Mouse (Mus musculus) neutrophil, adult 5-6 weeks (primary cell): ENCODE results near the gene Zbtb12. TPM values are rescaled to one million over a fixed set of nuclear protein-coding genes. Genes with fewer than 3 reads are reported as not detected.

Experiments
- ATAC-seq: fragments of 151-379, 151-347 bp; 2 replicates; pipeline ENCODE4 v1.8.0; 2017; ENCODE audit warnings: mild to moderate bottlenecking, moderate TSS enrichment; ENCODE audit not compliant: insufficient number of reproducible peaks, poor library complexity, low FRiP score, severe bottlenecking; ENCODE audit errors: extremely low read depth
- total RNA-seq: library from RNA; stranded (forward); fragments of 200-1000 nt; gene quantifications from 2 replicates; pipeline ENCODE4 v1.2.3, GENCODE M21; 2017

Gene Zbtb12
- total RNA-seq, 1 experiment from 2014 or later: 2.8 TPM

GRCm38 (mm10) chr17:34934031-34934430 is 54.7 kb downstream of the Zbtb12 start:
- no peak for ATAC-seq

DNA sequence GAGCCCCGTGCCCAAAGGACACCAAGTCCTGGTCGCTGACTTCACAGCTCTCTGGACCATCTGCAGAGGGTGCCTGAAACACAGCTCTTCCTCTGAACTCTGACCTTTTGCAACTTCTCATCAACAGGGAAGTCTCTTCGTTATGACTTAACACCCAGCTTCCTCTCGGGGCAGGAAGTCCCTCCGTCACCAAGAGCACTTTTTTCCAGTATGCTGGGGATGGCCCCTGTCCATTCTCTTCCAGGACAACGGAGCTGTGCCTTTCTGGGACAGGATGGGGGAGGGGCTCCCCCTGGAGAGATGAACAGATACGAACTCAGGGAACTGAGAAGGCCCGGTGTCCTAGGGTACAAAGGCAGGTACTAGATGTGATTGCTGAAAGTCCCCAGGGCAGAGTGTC is 55.5 kb downstream of the Zbtb12 start:
- peak; percentile 44 for ATAC-seq

- ATAC-seq: peak; percentile 50
Measured at GRCm38 (mm10) chr17:34937960-34938505, 58.8 kb downstream of the Zbtb12 start.

DNA sequence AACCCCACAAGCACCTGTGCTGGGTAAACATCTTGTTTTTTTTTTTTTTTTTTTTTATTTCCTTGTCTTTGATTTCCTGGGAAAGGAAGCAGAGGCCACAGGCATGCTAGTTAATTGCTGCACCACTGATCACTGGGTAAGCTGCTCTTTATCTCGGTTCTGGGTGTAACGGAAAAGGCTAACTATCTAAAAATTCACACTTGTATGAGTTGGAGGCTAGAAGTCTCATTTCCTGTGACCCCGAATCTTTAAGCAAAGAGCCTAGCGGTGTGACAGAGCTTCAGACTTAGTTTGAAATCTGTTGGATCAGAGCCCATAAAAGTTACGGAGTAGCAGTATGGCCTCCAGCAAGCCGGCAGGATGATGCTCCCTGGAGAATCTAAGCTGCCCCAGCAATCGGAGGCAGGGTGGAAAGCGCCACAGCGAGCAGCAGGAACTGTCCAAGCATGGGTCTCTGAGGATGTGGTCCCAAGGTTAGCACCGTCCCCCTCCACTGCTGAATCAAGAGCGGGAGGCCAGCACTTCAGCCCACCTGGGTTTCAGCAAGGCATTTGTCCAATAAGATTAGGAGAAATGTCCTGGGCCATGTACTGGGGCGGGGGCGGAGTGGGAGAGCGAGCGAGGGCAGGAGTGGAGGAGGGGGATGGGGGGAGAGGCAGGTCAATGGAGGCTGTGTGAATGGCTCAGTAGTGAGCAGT is 62.2 kb downstream of the Zbtb12 start:
- ATAC-seq: no peak

DNA sequence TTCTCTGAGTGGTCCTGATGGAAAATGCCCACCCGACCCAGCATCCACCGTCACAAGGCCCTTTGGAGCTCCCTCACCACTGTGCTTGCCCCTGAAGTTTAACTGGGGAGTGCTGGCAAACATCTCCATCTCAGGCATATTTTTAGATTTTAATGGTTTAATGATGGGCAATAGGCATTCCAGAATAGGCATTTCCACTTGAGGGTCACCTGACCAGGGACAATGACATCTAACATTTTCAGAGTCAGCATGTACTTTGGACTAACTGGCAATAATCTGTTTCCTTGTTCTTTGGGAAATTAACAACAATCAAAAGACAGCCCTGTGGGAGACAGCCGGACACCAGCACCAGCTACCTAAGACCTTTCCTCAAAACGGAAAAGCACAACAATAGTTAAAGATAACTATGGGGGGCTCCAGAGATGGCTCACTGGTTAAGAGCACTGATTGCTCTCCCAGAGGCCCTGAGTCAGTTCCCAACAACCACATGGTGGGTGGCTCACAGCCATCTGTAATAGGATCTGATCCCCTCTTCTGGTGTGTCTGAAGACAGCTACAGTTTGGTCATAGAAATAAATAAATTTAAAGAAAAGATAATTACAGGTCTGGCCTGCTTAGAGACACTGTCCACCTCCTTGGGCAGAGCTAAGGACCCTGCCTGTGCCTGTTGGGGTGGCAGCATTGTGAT is 64.0 kb downstream of the Zbtb12 start:
- ATAC-seq: no peak

DNA sequence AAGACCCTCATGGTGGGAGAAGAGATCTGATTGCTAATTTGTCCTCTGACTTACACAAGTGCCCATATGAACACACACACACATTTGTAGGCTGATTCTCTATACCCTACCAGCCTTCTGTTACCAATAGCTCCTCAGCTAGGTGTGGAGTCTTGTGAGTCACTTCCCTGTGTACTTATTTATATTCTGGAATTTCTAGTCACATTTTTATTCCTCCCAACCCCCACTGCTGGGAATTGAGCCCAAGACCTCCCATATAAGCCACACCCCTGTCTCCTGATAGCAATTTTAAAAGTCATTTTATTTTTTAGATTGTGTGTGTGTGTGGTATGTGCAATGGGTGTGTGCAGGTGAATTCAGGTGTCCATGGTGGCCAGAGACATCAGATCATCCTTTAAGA is 65.1 kb downstream of the Zbtb12 start:
- no peak for ATAC-seq

Other genes with a start within 250 kb of the Zbtb12 start
- 0.25 TPM in 1 of 2 replicates, not detected in the other for gene Prrt1, start 249.9 kb upstream of the Zbtb12 start, total RNA-seq
- 15.2 and 17.2 TPM in 2 replicates for gene Fkbpl, start 234.7 kb upstream of the Zbtb12 start, total RNA-seq
- 26.9 and 27.4 TPM in 2 replicates for gene Atf6b, start 232.3 kb upstream of the Zbtb12 start, total RNA-seq
- not detected in 2 replicates for gene Tnxb, start 208.9 kb upstream of the Zbtb12 start, total RNA-seq
- gene C4b, start 135.6 kb upstream of the Zbtb12 start, total RNA-seq: 0.12 and 0.23 TPM in 2 replicates
- gene Cyp21a1, start 74.9 kb upstream of the Zbtb12 start, total RNA-seq: not detected in 2 replicates
- gene Stk19, start 42.5 kb upstream of the Zbtb12 start, total RNA-seq: 23.5 and 39.9 TPM in 2 replicates
- 36.1 and 45.8 TPM in 2 replicates for gene Dxo, start 42.5 kb upstream of the Zbtb12 start, total RNA-seq
- 79.7 and 92.2 TPM in 2 replicates for gene Skiv2l, start 29.3 kb upstream of the Zbtb12 start, total RNA-seq
- gene Nelfe, start 29.1 kb upstream of the Zbtb12 start, total RNA-seq: 22.6 and 36.0 TPM in 2 replicates
- 0.58 and 0.98 TPM in 2 replicates for gene Cfb, start 17.0 kb upstream of the Zbtb12 start, total RNA-seq
- not detected in 2 replicates for gene Gm20547, start 2.6 kb downstream of the Zbtb12 start, total RNA-seq
- not detected in 2 replicates for gene C2, start 18.8 kb downstream of the Zbtb12 start, total RNA-seq
- 87.4 and 99.7 TPM in 2 replicates for gene Ehmt2, start 19.0 kb downstream of the Zbtb12 start, total RNA-seq
- gene Slc44a4, start 35.0 kb downstream of the Zbtb12 start, total RNA-seq: 0.98 and 1.4 TPM in 2 replicates
- gene Neu1, start 51.8 kb downstream of the Zbtb12 start, total RNA-seq: 66.7 and 66.9 TPM in 2 replicates
- gene Hspa1b, start 79.8 kb downstream of the Zbtb12 start, total RNA-seq: 5.9 and 8.0 TPM in 2 replicates
- not detected in 2 replicates for gene Gm20481, start 90.4 kb downstream of the Zbtb12 start, total RNA-seq
- 5.6 and 6.4 TPM in 2 replicates for gene Hspa1a, start 92.7 kb downstream of the Zbtb12 start, total RNA-seq
- not detected in 2 replicates for gene Hspa1l, start 93.2 kb downstream of the Zbtb12 start, total RNA-seq
- 10.1 and 11.4 TPM in 2 replicates for gene Lsm2, start 102.4 kb downstream of the Zbtb12 start, total RNA-seq
- gene Vars, start 121.5 kb downstream of the Zbtb12 start, total RNA-seq: 243 and 266 TPM in 2 replicates
- 0.61 and 1.2 TPM in 2 replicates for gene Vwa7, start 137.1 kb downstream of the Zbtb12 start, total RNA-seq
- gene Sapcd1, start 148.5 kb downstream of the Zbtb12 start, total RNA-seq: 2.0 and 2.6 TPM in 2 replicates
- 4.7 and 7.0 TPM in 2 replicates for gene Msh5, start 167.3 kb downstream of the Zbtb12 start, total RNA-seq
- 394 and 439 TPM in 2 replicates for gene Clic1, start 170.5 kb downstream of the Zbtb12 start, total RNA-seq
- gene Ddah2, start 179.6 kb downstream of the Zbtb12 start, total RNA-seq: 4.5 and 8.1 TPM in 2 replicates
- gene Ly6g6c, start 185.9 kb downstream of the Zbtb12 start, total RNA-seq: 0.49 TPM in 1 of 2 replicates, not detected in the other
- gene Mpig6b, start 186.7 kb downstream of the Zbtb12 start, total RNA-seq: 1.5 and 2.1 TPM in 2 replicates
- gene Ly6g6e, start 197.4 kb downstream of the Zbtb12 start, total RNA-seq: not detected in 2 replicates
- gene Ly6g6d, start 198.6 kb downstream of the Zbtb12 start, total RNA-seq: not detected in 2 replicates
- gene Ly6g6f, start 206.1 kb downstream of the Zbtb12 start, total RNA-seq: 0.49 TPM in 1 of 2 replicates, not detected in the other
- 33.2 and 43.8 TPM in 2 replicates for gene Abhd16a, start 209.8 kb downstream of the Zbtb12 start, total RNA-seq
- gene Ly6g5c, start 228.8 kb downstream of the Zbtb12 start, total RNA-seq: not detected in 2 replicates
- gene Ly6g5b, start 235.9 kb downstream of the Zbtb12 start, total RNA-seq: 0.58 and 1.5 TPM in 2 replicates
- 73.7 and 74.5 TPM in 2 replicates for gene Gpank1, start 242.0 kb downstream of the Zbtb12 start, total RNA-seq
- 214 and 240 TPM in 2 replicates for gene Csnk2b, start 242.6 kb downstream of the Zbtb12 start, total RNA-seq
- 36.5 and 48.5 TPM in 2 replicates for gene D17H6S53E, start 246.9 kb downstream of the Zbtb12 start, total RNA-seq